Mouse (Mus musculus) lung, postnatal 0 days (tissue): ENCODE data around the gene Man1c1.

Experiments
- CTCF ChIP-seq: IDR thresholded peaks from 2 replicates; pipeline ENCODE4 v1.5.1; 2016; ENCODE audit warnings: antibody characterized with exemption, mild to moderate bottlenecking
- EP300 ChIP-seq: IDR thresholded peaks from 2 replicates; pipeline ENCODE4 v1.6.1; 2016; ENCODE audit warnings: antibody characterized with exemption, mild to moderate bottlenecking, control low read depth

GRCm38 (mm10) chr4:134645042-134645948 is 58.8 kb downstream of the Man1c1 start:
- TF ChIP-seq CTCF (no peak), EP300 (no peak)
